Mouse (Mus musculus) stomach, embryonic 15.5 days (tissue): ENCODE results near the gene Pik3cb. TPM values are rescaled to one million over a fixed set of nuclear protein-coding genes. Genes with fewer than 3 reads are reported as not detected.

Experiments
- ATAC-seq: fragments of 200-750 bp; cut with Nextera tagmentation; 2 replicates; pipeline ENCODE4 v1.8.0; 2017; ENCODE audit warnings: low read depth, moderate number of reproducible peaks, moderate TSS enrichment; ENCODE audit not compliant: insufficient read depth, low FRiP score
- H3K27ac ChIP-seq: fragments of 300-500 bp; sonication (generic); 2 replicates; pipeline ENCODE4 v1.5.1; 2015; ENCODE audit warnings: mild to moderate bottlenecking, inconsistent platforms
- H3K27me3 ChIP-seq: fragments of 300-500 bp; sonication (generic); replicated peaks from 2 replicates; pipeline ENCODE4 v1.6.1; 2015; ENCODE audit warnings: inconsistent platforms
- H3K36me3 ChIP-seq: fragments of 300-500 bp; sonication (generic); 2 replicates; pipeline ENCODE4 v1.6.1; 2015; ENCODE audit warnings: inconsistent platforms
- H3K4me1 ChIP-seq: fragments of 300-500 bp; sonication (generic); 2 replicates; pipeline ENCODE4 v1.6.1; 2015; ENCODE audit warnings: inconsistent platforms
- H3K4me2 ChIP-seq: fragments of 300-500 bp; sonication (generic); 2 replicates; pipeline ENCODE4 v1.6.1; 2015; ENCODE audit warnings: mild to moderate bottlenecking, inconsistent platforms
- H3K4me3 ChIP-seq: fragments of 300-500 bp; sonication (generic); replicated peaks from 2 replicates; pipeline ENCODE4 v1.5.1; 2015; ENCODE audit warnings: inconsistent platforms
- H3K9ac ChIP-seq: fragments of 300-500 bp; sonication (generic); 2 replicates; pipeline ENCODE4 v1.6.1; 2015; ENCODE audit warnings: inconsistent platforms
- H3K9me3 ChIP-seq: fragments of 300-500 bp; sonication (generic); 2 replicates; pipeline ENCODE4 v1.6.1; 2016; ENCODE audit warnings: inconsistent platforms
- WGBS: fragments of 180-500 bp; shearing (Covaris S2); methylation state at CpG from one replicate; pipeline ENCODE4 v1.1.7; 2015; 5-methylcytosine and 5-hydroxymethylcytosine counted together
- polyA plus RNA-seq: library from polyadenylated mRNA; unstranded; fragments of >200 nt; fragmentation: Nextera tagmentation; extraction: Ambion mirVana; gene quantifications from 2 replicates; pipeline ENCODE4 v1.2.1, GENCODE M21; 2015

Gene Pik3cb
- polyA plus RNA-seq, 1 experiment from 2014 or later = 1.3 TPM

GRCm38 (mm10) chr9:99065311-99065710 lies 75.1 kb downstream of the Pik3cb start:
- Histone ChIP-seq H3K4me1 (no peaks in the 10 kb centered on the region), H3K9me3 (no peaks in the 10 kb centered on the region), H3K27me3 (no peaks in the 10 kb centered on the region), H3K27ac (no peak overlapping the region), H3K9ac (no peak overlapping the region), H3K4me2 (no peak overlapping the region), H3K36me3 (no peaks in the 10 kb centered on the region), H3K4me3 (no peak overlapping the region)
- no peak for ATAC-seq
- whole genome bisulfite sequencing = 89% methylated on average over 5 of the region's 5 CpGs

GRCm38 (mm10) chr9:99064216-99064615 lies 76.2 kb downstream of the Pik3cb start:
- Histone ChIP-seq H3K4me1 (no peaks in the 10 kb centered on the region), H3K27me3 (no peaks in the 10 kb centered on the region), H3K9ac (no peak overlapping the region), H3K27ac (no peak overlapping the region), H3K9me3 (no peaks in the 10 kb centered on the region), H3K4me3 (no peak overlapping the region), H3K36me3 (no peaks in the 10 kb centered on the region), H3K4me2 (no peak overlapping the region)
- no peak for ATAC-seq
- WGBS = 51% methylated on average over 2 of the region's 2 CpGs

GRCm38 (mm10) chr9:99062544-99062943 lies 77.9 kb downstream of the Pik3cb start:
- H3K9me3 ChIP-seq = no peaks in the 10 kb centered on the region
- H3K36me3 ChIP-seq = no peaks in the 10 kb centered on the region
- no peak overlapping the region for H3K4me2 ChIP-seq
- no peaks in the 10 kb centered on the region for H3K27me3 ChIP-seq
- H3K4me3 ChIP-seq = no peak overlapping the region
- no peak overlapping the region for H3K9ac ChIP-seq
- no peaks in the 10 kb centered on the region for H3K4me1 ChIP-seq
- no peak overlapping the region for H3K27ac ChIP-seq
- WGBS = 42% methylated on average over 7 of the region's 7 CpGs
- peak; percentile 22; the same call in 1 of the 2 replicates for ATAC-seq

GRCm38 (mm10) chr9:99057751-99058150 lies 82.7 kb downstream of the Pik3cb start:
- Histone ChIP-seq H3K27ac (no peak overlapping the region), H3K4me3 (no peak overlapping the region), H3K4me1 (no peaks in the 10 kb centered on the region), H3K4me2 (no peak overlapping the region), H3K27me3 (no peaks in the 10 kb centered on the region), H3K36me3 (no peaks in the 10 kb centered on the region), H3K9ac (no peak overlapping the region), H3K9me3 (no peaks in the 10 kb centered on the region)
- no peak for ATAC-seq
- 58% methylated on average over 3 of the region's 3 CpGs for WGBS

GRCm38 (mm10) chr9:99049760-99050159 lies 90.7 kb downstream of the Pik3cb start:
- Histone ChIP-seq H3K4me1 (no peaks in the 10 kb centered on the region), H3K27ac (no peak overlapping the region), H3K4me3 (no peak overlapping the region), H3K9ac (no peak overlapping the region), H3K36me3 (no peaks in the 10 kb centered on the region), H3K9me3 (no peaks in the 10 kb centered on the region), H3K4me2 (no peak overlapping the region), H3K27me3 (no peaks in the 10 kb centered on the region)
- 62% methylated on average over 6 of the region's 6 CpGs for WGBS
- no peak for ATAC-seq

GRCm38 (mm10) chr9:99048724-99049250 lies 91.6 kb downstream of the Pik3cb start:
- Histone ChIP-seq H3K4me2 (no peak overlapping the region), H3K4me3 (no peak overlapping the region), H3K4me1 (no peaks in the 10 kb centered on the region), H3K27me3 (no peaks in the 10 kb centered on the region), H3K36me3 (no peaks in the 10 kb centered on the region), H3K9ac (no peak overlapping the region), H3K9me3 (no peaks in the 10 kb centered on the region), H3K27ac (no peak overlapping the region)
- ATAC-seq = no peak
- WGBS = 62% methylated on average over 1 of the region's 1 CpGs

GRCm38 (mm10) chr9:99044761-99045160 lies 95.7 kb downstream of the Pik3cb start:
- no peak overlapping the region for H3K9ac ChIP-seq
- WGBS = 87% methylated on average over 8 of the region's 8 CpGs
- ATAC-seq = no peak

GRCm38 (mm10) chr9:99042641-99043040 lies 97.8 kb downstream of the Pik3cb start:
- Histone ChIP-seq H3K27me3 (no peaks in the 10 kb centered on the region), H3K4me1 (no peaks in the 10 kb centered on the region), H3K36me3 (no peaks in the 10 kb centered on the region), H3K9me3 (no peaks in the 10 kb centered on the region), H3K4me2 (no peak overlapping the region), H3K4me3 (no peak overlapping the region), H3K9ac (no peak overlapping the region), H3K27ac (no peak overlapping the region)
- no peak for ATAC-seq
- WGBS = 85% methylated on average over 4 of the region's 4 CpGs

More at GRCm38 (mm10) chr9:99044761-99045160, 95.7 kb downstream of the Pik3cb start:
- H3K27me3 ChIP-seq = no peaks in the 10 kb centered on the region
- no peak overlapping the region for H3K4me2 ChIP-seq
- no peaks in the 10 kb centered on the region for H3K4me1 ChIP-seq
- no peaks in the 10 kb centered on the region for H3K36me3 ChIP-seq
- no peaks in the 10 kb centered on the region for H3K9me3 ChIP-seq
- no peak overlapping the region for H3K4me3 ChIP-seq
- H3K27ac ChIP-seq = no peak overlapping the region

- H3K4me2 ChIP-seq = no peak overlapping the region
- 70% methylated on average over 9 of the region's 9 CpGs for WGBS
- H3K27me3 ChIP-seq = no peaks in the 10 kb centered on the region
- H3K9me3 ChIP-seq = no peaks in the 10 kb centered on the region
- H3K9ac ChIP-seq = no peak overlapping the region
- no peak overlapping the region for H3K4me3 ChIP-seq
- no peak for ATAC-seq
- H3K27ac ChIP-seq = no peak overlapping the region
- H3K36me3 ChIP-seq = no peaks in the 10 kb centered on the region
- no peaks in the 10 kb centered on the region for H3K4me1 ChIP-seq
These were observed 98.4 kb downstream of the Pik3cb start for GRCm38 (mm10) chr9:99041994-99042393.

- ATAC-seq = peak; percentile 53
- 0 out of 2 replicates have a peak, but pooled peaks cover 3% of the 10 kb centered on the region for H3K4me1 ChIP-seq
- H3K9me3 ChIP-seq = no peaks in the 10 kb centered on the region
- H3K27ac ChIP-seq = no peak within 1 kb of the TSS
- WGBS = 64% methylated on average over 12 of the region's 12 CpGs
- no peak within 1 kb of the TSS for H3K9ac ChIP-seq
- no peaks in the 10 kb centered on the region for H3K36me3 ChIP-seq
- no peak within 1 kb of the TSS for H3K4me3 ChIP-seq
- H3K4me2 ChIP-seq = no peak within 1 kb of the TSS
- no peaks in the 10 kb centered on the region for H3K27me3 ChIP-seq
These were observed 104.8 kb downstream of the Pik3cb start, which contains the start of gene Gm1123 for GRCm38 (mm10) chr9:99035575-99035974. Gene Gm1123 (minus strand): TSS chr9:99035715.

- no peak overlapping the region for H3K9ac ChIP-seq
- H3K4me3 ChIP-seq = no peak overlapping the region
- no peak overlapping the region for H3K4me2 ChIP-seq
- H3K27me3 ChIP-seq = no peaks in the 10 kb centered on the region
- H3K4me1 ChIP-seq = 0 out of 2 replicates have a peak, but pooled peaks cover 3% of the 10 kb centered on the region
- 82% methylated on average over 8 of the region's 8 CpGs for WGBS
- no peaks in the 10 kb centered on the region for H3K9me3 ChIP-seq
- H3K27ac ChIP-seq = no peak overlapping the region
- H3K36me3 ChIP-seq = no peaks in the 10 kb centered on the region
- ATAC-seq = no peak
These were observed 106.3 kb downstream of the Pik3cb start for GRCm38 (mm10) chr9:99034111-99034510.

GRCm38 (mm10) chr9:99032031-99032430 lies 108.4 kb downstream of the Pik3cb start:
- no peak overlapping the region for H3K9ac ChIP-seq
- no peak overlapping the region for H3K27ac ChIP-seq
- H3K4me3 ChIP-seq = no peak overlapping the region
- H3K9me3 ChIP-seq = no peaks in the 10 kb centered on the region
- H3K36me3 ChIP-seq = no peaks in the 10 kb centered on the region
- H3K4me2 ChIP-seq = no peak overlapping the region
- WGBS = 71% methylated on average over 8 of the region's 8 CpGs
- 0 out of 2 replicates have a peak, but pooled peaks cover 3% of the 10 kb centered on the region for H3K4me1 ChIP-seq
- no peak for ATAC-seq
- no peaks in the 10 kb centered on the region for H3K27me3 ChIP-seq

- ATAC-seq = no peak
- no peak overlapping the region for H3K4me3 ChIP-seq
- H3K4me2 ChIP-seq = no peak overlapping the region
- no peak overlapping the region for H3K9ac ChIP-seq
- H3K36me3 ChIP-seq = no peaks in the 10 kb centered on the region
- no peaks in the 10 kb centered on the region for H3K9me3 ChIP-seq
- H3K27ac ChIP-seq = no peak overlapping the region
- H3K4me1 ChIP-seq = no peaks in the 10 kb centered on the region
- no peaks in the 10 kb centered on the region for H3K27me3 ChIP-seq
- 87% methylated on average over 4 of the region's 4 CpGs for WGBS
These were observed 118.7 kb downstream of the Pik3cb start for GRCm38 (mm10) chr9:99021751-99022150.
